Mouse (Mus musculus) frontal cortex, adult 2 months (tissue): Measurements from ENCODE around the gene Sh3rf3. TPM values are rescaled to one million over a fixed set of nuclear protein-coding genes. Genes with fewer than 3 reads are reported as not detected.
"Not testable (repeated sequence)": the region's sequence is repeated elsewhere in the genome, so short reads cannot be mapped to it uniquely, and the experiment has no call there.

Source experiments
- DNase-seq, 2 experiments: peaks; one replicate each; pipeline ENCODE4 v3.0.0; 2022; ENCODE audit warnings: low spot score in 1 of 2; ENCODE audit errors: extremely low spot score in 1 of 2
- polyA plus RNA-seq: library from polyadenylated mRNA; depleted of rRNA; stranded (reverse); fragments of >200 nt; gene quantifications from 2 replicates; pipeline ENCODE4 v1.2.3, GENCODE M21; 2012

Gene Sh3rf3
- polyA plus RNA-seq, 1 experiment, result 17.7 TPM

DNA sequence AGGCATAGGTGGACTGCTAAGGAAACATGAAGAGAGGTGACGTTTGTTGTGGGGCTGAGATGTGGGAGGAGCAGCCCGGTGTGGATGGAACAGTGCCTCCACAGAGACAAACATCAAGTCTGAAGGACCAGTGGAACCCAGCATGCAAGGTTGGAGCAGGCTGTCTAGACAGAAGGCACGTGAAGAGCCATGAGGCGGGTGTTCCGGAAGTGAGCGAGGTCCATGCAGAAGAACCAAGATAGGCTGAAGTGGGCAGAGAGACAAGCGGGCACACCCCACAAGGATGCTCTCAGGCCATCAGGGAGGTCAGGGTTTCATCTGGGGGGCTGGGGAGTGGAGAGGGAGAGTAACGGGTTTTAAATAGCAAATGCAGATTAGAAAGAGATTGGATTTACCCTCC lies 278.4 kb downstream of the Sh3rf3 start:
- DNase-seq, result no peak

DNA sequence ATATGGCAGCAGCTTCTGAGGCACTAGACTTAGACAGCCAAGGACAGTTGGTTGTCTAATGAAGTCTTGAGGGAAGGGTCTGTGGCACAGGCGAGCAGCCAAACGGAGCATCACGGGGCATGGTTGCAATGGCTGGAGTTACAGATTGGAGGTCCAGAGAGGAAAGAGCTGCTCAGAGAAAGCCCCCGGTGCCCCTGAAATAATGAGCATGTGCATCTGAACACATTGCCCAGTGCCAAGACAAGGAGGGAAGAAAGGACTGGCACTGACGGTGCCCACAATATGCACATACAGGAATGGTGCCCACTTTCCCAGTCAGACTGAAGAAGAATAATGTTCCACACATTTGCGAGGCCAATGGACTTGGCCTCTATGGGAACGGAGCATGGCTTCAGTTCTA lies 278.8 kb downstream of the Sh3rf3 start:
- no peak for DNase-seq

DNA sequence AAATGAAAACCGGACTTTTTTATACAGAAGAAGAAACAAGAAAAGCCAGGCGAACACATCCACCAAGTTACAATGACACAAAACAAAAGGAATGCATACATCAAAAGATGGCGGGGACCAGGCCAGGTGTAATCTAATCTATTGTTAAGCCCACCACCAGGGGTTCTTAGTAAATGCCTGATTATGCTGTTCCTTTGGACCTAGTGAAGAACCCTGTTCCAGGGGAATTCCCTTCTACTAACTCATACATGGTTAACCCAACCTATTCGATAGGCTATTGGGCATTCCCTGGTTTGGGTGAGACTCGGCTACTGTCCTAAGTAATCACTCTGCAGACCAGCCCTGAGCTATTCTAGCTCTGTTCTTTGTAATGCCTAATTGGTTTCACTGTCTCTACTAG lies 289.9 kb downstream of the Sh3rf3 start:
- DNase-seq, result not testable (repeated sequence)

DNA sequence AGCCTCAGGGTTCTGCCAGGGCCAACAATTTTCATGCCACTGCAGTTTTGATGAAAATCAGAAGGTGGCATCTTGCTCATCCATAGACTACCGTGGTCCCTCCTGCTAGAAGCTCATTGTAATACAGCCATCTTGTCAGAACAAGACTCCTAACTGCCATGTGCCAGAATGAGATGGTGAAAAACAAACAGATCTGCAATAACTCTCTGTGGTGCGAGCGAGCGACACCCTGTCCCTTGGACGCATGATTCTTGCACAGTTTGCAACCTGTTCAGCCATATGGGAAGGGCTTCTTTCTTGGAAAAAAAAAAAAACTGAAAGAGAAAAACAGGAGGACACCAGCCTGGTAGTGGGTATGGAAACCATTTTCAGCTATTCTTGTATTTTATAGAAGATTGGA lies 291.5 kb downstream of the Sh3rf3 start:
- DNase-seq, result no peak

DNA sequence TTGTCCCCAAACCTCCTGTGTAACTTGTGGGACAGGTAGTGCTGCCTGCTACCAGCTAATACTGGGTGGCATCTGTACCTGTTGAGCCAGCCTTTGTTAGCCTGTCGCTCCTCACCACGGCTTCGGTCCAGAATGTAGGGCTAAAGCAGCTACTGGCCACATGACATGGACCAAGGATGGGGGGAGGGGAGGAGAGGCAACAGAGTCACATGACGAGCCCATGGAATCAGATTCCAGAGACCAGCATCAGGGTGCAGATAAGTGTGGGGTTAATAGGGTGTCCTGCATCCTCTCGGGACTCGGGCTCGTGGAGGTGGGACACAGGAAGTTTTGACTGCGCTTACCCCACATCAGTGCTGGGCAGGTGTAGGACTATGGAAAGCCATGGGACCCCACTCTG lies 292.7 kb downstream of the Sh3rf3 start:
- DNase-seq, result no peak

DNA sequence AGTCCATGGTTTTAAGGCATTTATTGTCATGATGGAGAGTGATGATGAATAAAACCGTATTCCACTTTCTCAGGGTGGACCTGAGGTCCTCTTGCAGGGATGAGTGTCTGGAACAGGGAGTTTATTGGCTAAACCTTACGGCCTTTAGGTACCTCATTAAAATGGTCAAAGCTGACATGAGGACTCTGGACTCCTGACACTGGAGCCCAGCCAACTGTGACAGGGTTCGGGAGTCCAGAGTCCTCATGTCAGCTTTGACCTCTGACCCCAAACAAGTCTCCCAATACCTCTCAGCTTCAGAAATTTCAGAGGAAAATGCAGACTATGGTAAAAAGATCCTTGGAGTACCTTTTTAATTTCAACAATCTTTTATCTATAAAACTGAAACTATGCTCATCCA lies 293.5 kb downstream of the Sh3rf3 start:
- DNase-seq, result no peak

DNA sequence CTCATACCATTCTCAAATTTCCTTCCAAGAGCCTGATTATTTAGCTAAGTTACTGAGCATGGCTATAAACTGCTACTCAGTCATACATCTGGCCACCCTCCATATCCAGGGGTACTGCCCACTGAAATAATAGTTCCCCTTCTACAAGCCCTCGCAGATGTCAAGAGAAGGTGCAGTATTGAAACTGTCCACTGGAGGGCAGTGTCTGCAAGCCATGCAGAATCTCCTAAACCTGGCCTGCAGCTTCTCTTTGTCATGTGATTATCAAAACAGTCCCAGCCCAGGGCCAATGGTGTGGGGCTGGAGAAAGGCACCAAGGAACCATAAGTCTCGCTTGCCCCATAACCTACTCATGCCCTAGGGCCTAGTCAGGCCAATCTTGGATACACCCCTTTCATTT lies 295.9 kb downstream of the Sh3rf3 start:
- peak; percentile 54 to 91 for DNase-seq

DNA sequence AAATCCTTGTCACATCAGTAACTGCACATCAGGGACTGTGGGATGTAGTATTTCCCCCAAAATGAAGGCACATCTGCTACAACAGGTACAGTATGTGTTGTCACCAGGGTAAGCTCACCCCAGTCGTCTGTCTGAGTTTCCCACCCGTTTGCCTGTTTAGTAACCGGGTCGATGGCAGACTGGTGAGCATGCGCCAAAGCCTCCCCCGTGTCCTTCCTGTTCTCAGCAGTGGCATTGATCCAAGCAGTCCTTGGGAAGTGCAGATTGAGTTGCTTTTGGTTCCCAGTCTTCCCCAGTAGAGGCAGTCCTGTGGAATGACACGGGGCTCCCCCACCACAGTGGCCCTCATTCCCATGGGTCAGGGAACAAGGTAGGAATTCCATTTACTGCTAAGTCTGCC lies 297.2 kb downstream of the Sh3rf3 start:
- peak in 1 of 2 experiments; percentile 38 for DNase-seq

DNA sequence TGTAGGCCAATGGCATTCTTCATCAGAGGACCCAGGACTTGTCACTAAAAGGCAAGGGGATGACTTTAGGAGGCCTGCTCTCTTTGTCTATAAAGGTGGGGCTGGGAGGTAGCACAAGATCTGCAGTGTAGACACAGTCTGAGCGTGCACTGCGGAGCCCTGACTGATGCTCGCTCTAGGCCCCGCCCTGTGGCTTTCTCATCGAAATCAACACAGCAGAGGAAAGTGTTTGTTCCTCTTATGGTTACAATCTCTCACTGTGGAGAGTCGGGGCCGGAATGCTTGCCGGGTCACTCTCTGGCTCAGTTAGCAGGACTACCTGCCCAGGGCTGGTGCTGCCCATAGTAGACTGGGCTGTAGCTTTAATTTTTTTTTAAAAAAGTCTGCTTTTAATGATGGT lies 299.6 kb downstream of the Sh3rf3 start:
- DNase-seq, result no peak

DNA sequence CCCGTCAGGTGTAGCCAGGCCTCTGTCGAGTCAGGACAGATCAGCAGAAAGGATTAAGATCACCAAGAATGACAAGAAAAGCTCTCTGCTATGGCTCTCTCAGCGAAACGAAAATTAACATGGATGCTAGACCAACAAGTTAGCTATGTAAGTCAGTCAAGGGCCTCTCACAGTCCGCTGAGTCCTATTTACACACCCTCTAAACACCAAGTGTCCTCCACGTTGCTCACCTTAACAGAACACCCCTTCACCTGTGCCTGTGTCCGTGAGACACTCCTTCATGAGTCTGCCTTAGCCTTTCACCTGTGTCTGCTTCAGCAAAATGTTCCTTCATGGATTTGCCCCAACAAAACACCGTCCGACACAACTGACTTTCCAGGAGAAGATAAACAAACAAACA lies 300.2 kb downstream of the Sh3rf3 start:
- DNase-seq, result no peak

DNA sequence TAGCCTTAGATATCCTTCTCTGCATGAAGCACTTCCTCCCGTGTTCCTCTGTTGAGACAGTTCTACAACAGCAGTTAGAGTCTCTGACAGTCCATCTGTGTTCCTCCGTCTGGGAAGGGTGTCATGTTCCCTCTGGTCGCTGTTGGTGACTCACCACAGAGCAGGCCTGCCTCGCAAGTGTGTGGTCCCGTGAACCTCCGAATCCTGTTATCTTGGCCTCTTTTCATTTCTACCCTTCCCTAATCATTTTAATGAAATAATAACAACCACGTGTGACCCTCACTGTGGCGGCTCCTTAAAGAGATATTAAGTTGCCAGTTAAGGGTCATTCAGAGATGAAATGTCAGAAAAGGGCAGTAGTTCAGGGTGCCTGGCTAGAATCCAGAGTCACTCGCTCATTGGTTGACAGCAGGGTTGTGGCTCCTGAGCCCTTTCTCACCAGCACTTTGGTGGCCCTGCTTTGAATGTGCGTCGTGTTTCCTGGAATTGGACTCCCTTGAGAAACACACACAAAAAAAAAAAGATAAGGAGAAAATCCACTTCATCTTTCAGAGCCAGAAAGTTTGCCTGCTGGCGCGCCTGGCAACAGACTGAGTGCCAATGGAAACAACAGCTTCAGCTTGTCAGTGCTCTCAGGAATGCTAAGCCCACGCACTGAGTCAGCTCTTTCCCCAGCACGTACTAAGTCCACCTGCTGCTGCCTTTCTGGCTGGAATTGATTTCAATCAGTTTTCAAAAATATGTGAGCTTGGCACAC lies 301.6 kb downstream of the Sh3rf3 start:
- peak; percentile 84 to 87 for DNase-seq

DNA sequence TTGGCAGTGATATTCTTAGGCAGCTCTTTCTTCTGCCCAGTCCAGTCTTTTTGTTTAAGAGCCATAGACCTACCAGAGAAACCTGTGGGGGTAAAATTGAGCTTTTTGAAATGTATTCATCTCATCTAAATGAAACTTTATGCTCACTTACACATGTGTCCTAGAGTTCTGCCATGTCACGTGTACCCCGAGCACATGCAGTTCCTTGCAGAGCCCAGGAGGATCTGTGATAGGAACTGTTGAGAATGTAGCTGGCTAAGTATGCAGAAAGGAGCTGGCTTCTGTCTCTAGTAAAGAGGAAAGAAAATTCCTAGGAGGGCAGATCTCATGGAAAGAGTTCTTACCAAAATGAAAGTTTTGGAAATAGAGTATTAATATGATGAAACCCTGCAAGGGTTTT lies 302.5 kb downstream of the Sh3rf3 start:
- peak in 1 of 2 experiments; percentile 50 for DNase-seq

DNA sequence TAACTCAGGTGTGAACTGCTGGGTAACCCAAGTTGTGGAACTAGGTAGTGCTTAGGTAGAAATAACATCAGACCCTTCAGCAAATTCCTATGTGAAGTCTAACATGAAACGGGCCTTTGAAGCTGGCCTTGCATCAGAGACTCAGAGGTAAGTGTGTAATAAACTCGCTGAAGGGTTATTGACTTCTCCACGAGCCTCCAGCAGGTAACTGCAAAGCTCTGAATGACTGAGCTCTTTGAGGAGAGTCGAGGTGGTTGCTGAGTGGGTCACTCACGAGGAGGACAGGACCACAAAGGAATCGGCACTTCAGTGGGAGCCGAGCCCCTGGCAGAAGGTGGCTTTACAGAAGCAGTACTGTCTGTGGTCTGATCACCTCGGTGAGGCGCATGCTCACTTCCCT lies 303.2 kb downstream of the Sh3rf3 start:
- DNase-seq, result no peak

DNA sequence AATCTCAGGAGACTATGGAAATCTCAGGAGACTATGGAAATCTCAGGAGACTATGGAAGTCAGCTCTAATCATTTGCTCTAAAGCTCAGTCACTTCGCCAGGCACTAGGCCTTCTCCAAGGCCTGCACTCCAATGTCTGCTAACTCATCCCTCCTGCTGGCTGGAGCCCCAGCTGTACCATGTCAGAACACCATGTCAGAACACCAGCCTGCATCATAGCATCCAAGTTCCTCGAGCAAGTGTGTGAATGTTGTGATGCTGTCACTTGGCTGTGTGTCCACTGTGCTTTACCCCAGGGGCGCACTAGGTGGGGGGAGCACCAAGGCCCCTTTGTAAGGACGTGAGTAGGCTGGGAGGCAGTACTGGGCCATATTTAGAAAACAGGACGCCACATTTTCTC lies 304.4 kb downstream of the Sh3rf3 start:
- no peak for DNase-seq

DNA sequence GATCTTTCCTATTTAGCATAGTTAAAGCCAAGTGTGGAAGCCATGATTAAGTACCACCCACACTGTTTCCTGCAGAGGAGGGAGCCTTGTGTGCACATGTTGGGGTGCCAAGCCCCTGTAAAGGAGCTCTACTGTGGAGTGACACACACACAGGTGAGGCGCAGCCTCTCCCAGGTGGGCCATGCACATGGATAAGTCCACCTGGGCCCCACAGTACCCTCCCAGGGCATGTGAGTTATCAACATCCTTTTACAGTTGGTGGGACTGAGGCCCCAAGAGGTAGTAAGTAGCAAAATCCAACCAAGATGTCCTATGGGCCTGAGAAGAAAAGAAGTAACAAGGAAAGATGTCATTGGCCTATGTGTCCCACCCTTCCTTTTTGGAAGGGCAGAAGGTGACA lies 305.8 kb downstream of the Sh3rf3 start:
- no peak for DNase-seq

DNA sequence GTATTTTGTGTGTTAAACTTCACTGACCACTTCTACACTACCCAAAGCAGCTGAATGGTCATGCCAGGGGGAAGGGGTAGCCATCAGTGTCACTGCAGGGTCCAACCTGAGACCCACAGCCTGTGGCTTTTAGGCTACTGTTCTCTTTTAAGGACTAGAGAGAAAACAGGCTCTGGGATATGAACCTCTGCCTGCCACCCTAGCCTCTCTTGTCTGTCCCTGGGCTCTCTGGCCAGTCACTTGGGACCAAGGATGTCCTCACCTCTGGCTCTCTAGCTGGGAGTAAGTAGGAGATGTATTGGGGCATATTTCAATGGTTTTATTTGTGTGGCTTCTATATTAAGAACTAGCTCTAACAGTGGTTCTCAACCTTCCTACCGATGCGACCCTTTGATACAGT lies 306.7 kb downstream of the Sh3rf3 start:
- no peak for DNase-seq

DNA sequence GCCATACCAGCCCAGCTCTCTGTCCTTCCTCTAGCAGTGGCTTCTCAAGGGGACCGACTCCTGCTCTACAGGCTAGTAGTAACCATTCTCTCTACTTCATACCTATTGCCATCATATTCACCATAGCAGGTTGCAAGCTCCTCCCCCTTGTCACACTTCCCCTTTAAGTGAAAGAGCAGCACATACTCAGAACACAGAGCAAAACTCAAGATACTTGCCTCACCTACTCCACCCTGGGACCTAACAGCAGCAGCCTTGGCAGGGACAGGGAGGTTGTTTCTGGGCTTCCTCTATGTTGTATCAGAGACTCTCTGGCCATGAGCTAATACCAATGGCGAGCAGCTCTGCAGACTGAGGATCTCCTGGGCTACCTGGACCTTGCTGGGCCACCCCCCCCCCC lies 312.3 kb downstream of the Sh3rf3 start:
- no peak for DNase-seq

DNA sequence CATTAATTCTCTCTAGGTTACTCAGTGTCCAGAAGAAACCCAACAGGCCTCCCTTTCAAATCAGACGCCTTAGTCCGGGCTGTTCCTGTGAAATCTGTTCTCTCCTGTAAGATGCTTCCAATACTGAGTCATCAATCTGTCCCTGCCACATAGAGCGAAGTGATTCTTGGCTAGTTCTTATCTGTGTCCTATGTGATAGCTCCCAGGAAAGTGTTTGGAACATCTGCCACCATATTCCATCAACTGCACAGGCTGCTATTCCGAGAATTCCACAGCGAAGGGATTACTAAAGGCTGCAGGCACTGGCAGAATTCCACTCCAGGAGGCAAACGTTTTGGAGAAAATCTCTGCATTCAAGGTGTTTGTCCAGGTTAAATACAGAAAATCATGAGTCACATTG lies 314.5 kb downstream of the Sh3rf3 start:
- DNase-seq, result peak; percentile 57 to 71

DNA sequence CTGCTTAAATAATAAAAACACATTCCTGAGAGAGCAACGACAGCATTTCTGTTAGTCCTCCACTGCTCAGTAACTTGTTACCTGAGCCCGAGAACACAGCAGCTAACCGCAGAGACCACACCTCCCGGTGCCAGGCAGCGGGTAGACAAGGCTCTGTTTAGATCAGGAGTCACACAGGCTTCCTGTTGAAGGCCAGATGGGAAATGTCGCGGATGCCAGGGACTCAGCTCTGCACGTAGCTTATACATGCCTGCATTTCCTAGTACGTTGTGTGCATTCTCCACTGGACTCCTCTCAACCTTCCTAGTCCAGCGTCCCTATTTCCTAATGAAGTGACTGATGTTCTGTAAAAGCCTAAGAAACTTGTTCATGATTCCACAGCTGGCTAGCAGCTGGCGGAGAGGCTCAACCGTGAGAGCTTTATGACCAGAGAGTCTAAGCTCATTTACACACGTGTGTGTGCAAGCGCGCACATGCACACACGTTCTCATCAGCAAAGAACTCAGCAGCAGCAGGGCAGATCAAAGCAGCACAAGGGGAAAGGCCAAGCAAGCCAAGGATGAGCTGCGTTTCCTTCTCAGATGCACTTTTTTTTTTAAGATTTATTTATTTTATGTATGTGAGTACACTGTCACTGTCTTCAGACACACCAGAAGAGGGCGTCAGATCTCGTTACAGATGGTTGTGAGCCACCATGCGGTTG lies 318.9 kb downstream of the Sh3rf3 start:
- no peak for DNase-seq

DNA sequence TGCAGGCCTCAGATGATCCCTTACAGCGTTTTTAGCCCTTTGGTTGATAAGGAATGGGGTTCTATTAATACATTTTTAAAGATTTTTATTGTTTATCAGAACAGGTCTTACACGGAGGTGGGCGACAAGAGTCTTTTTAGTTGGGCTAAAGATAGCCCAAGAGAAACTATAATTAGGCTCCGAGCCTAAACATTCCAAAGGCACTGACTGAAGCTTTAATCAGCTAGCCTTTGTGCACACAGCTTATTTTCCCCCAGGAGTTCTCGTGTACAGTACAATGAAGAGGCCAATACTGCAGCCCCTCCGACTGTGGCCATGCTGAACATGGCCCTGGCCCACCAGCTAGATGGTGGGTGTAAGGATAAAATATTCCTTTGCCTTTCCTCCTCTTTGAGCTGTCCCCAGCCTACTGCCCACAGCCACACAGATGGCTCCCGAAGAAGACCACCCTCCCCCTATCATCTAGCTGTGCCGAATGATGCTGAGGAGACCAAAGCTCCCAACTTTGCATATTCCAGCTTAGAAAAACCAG lies 320.4 kb downstream of the Sh3rf3 start:
- no peak for DNase-seq

DNA sequence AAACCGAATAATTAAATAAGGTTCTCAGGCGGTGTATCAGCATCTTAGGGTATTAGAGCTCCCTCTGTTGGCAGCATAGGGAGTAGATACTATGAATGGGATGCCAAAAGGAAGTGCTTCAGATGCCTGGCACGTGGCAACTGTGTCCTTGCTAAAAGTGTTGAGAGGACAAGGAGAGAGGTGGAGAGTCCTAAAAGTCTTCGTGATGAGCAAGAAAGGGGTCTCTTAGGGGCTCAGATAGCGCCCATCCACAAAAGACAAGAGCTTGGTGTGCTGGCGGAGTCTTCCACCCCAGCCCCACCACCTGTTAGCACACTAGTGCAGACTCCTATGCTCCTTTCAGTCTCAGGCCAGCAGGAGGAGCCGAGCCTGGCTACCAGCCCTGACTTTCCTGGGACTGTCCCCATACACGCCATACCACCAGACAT lies 336.8 kb downstream of the Sh3rf3 start:
- DNase-seq, result peak in 1 of 2 experiments; percentile 84
